Mouse (Mus musculus) hindbrain, embryonic 14.5 days (tissue): ENCODE measurements at regions not wholly inside any gene's neighbourhood (a gene's known extent, or its start where the extent isn't known, plus 50 kb on each side); places are given as distances from the start of the nearest gene placed in this dataset. TPM values are rescaled to one million over a fixed set of nuclear protein-coding genes. Genes with fewer than 3 reads are reported as not detected.

Experiments
- ATAC-seq: fragments of 200-750 bp; cut with Nextera tagmentation; 2 replicates; pipeline ENCODE4 v1.8.0; 2017; ENCODE audit warnings: moderate number of reproducible peaks, mild to moderate bottlenecking, moderate TSS enrichment, moderate library complexity; ENCODE audit not compliant: low FRiP score
- DNase-seq: peaks from one replicate; pipeline ENCODE4 v3.0.0-alpha.2; 2015; ENCODE audit warnings: low spot score
- H3K27ac ChIP-seq: fragments of 300-500 bp; sonication (generic); 2 replicates; pipeline ENCODE4 v1.5.1; 2014; ENCODE audit warnings: mild to moderate bottlenecking, moderate library complexity
- H3K27me3 ChIP-seq: fragments of 300-500 bp; sonication (generic); 2 replicates; pipeline ENCODE4 v1.6.1; 2014; ENCODE audit warnings: mild to moderate bottlenecking, low read length, mixed read lengths; ENCODE audit not compliant: control insufficient read depth, insufficient read depth
- H3K36me3 ChIP-seq: fragments of 300-500 bp; sonication (generic); replicated peaks from 2 replicates; pipeline ENCODE4 v1.6.1; 2014; ENCODE audit not compliant: control insufficient read depth, insufficient read depth
- H3K4me1 ChIP-seq: fragments of 300-500 bp; sonication (generic); replicated peaks from 2 replicates; pipeline ENCODE4 v1.6.1; 2014; ENCODE audit warnings: antibody characterized with exemption, low read length, mixed read lengths; ENCODE audit not compliant: control insufficient read depth, insufficient read depth
- H3K4me2 ChIP-seq: fragments of 300-500 bp; sonication (generic); replicated peaks from 2 replicates; pipeline ENCODE4 v1.6.1; 2014; ENCODE audit warnings: mild to moderate bottlenecking, moderate library complexity
- H3K4me3 ChIP-seq: fragments of 300-500 bp; sonication (generic); replicated peaks from 2 replicates; pipeline ENCODE4 v1.5.1; 2014; ENCODE audit warnings: mild to moderate bottlenecking, low read length
- H3K9ac ChIP-seq: fragments of 300-500 bp; sonication (generic); 2 replicates; pipeline ENCODE4 v1.6.1; 2014
- H3K9me3 ChIP-seq: fragments of 300-500 bp; sonication (generic); 2 replicates; pipeline ENCODE4 v1.6.1; 2016; ENCODE audit warnings: low read length; ENCODE audit not compliant: control insufficient read depth
- WGBS: fragments of 180-500 bp; shearing (Covaris S2); extraction: QIAGEN DNeasy Blood & Tissue Kit; methylation state at CpG from one replicate; pipeline ENCODE4 v1.1.7; 2014; 5-methylcytosine and 5-hydroxymethylcytosine counted together
- microRNA-seq: library from miRNA; unstranded; fragments of <30 nt; microRNA quantifications from one replicate; pipeline ENCODE4, GENCODE M21; 2016

- Histone ChIP-seq H3K4me1 (peaks cover 7% of the 10 kb centered on the region; the same call in 1 of the 2 replicates), H3K27ac (no peak overlapping the region), H3K4me3 (no peak overlapping the region), H3K27me3 (no peaks in the 10 kb centered on the region), H3K4me2 (no peak overlapping the region), H3K9me3 (no peaks in the 10 kb centered on the region), H3K36me3 (no peaks in the 10 kb centered on the region), H3K9ac (no peak overlapping the region)
- 62% methylated on average over 6 of the region's 6 CpGs for WGBS
- DNase-seq (no peak), ATAC-seq (no peak)
Measured at GRCm38 (mm10) chr17:64550034-64550433, 50.5 kb upstream of the Man2a1 start.

Small RNA genes lying in the stretch of these regions (microRNA-seq; reads per million reads assigned to microRNA genes)
- gene Mir6420 = not detected
